Mouse (Mus musculus) gastrocnemius, adult 18-20 months (tissue): ENCODE measurements around the gene Hdac4. TPM values are rescaled to one million over a fixed set of nuclear protein-coding genes. Genes with fewer than 3 reads are reported as not detected.

Experiments
- DNase-seq: peaks from one replicate; pipeline ENCODE4 v3.0.0; 2021; ENCODE audit warnings: low spot score
- total RNA-seq, 2 experiments: library from RNA; stranded (reverse); gene quantifications; 2 replicates each; pipeline ENCODE4 v1.2.3; 2021

Gene Hdac4
- total RNA-seq, 2 experiments from 2014 or later: 64.7 to 72.5 TPM

- no peak for DNase-seq
Measured at GRCm38 (mm10) chr1:92030541-92030940, 165.0 kb downstream of the Hdac4 start.

GRCm38 (mm10) chr1:92028158-92028557 is 167.3 kb downstream of the Hdac4 start:
- peak; percentile 82 for DNase-seq

DNA sequence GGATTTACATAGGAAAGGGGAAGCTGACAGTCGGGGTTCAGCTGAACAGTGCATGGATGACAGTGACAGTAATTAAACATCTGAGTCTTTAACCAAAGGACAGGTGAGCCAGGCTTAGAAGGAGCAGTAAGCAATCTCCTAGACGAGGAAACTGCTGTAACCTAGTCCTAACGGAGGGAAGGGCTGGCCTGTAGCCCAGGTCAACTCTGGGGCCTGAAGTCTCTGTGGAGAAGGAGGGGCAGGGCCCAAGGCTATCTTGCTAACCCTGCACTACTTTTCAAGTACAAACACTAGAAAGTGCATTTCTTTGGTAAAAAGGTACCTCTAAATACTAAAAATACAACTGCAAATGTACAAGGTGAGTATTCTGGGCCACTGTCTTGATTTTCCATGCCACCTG is 169.1 kb downstream of the Hdac4 start:
- DNase-seq: peak; percentile 50

DNA sequence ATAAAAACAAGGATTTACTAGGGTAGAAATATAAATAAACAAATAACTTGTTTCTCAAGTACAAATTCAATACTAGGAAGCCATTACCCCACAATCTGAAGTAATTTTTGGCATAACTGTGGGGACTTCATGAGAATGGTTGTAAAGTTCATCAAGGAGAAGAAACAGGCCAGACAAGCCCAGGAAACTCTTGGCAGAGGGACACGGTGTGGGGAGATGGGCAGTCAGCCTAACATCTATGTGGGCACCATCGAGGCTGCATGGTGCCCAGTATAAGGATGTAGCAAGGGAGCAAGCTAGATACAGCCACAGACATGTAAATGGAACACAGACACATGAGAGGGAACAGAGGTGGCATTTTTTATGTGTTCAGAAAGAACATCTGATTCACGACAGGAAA is 171.6 kb downstream of the Hdac4 start:
- DNase-seq: no peak

DNA sequence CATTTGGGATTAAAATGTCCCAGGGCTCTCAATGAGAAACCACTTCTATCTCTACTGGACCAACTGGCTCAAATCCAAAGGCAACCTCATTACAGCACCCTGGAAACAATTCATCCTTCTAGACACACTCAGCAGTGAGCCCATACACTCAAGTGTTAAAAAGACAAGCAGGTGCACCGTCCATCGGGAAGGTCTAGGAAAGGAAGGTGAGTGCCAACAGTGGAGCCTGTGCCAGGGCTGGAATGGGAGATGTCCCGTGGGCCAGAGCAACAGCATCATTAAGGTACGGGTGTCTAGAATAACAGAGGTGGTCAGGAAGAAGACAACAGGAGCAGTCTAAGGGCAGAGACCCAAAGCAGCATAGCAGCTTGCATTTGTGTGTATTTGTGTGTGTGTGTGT is 173.5 kb downstream of the Hdac4 start:
- no peak for DNase-seq

DNA sequence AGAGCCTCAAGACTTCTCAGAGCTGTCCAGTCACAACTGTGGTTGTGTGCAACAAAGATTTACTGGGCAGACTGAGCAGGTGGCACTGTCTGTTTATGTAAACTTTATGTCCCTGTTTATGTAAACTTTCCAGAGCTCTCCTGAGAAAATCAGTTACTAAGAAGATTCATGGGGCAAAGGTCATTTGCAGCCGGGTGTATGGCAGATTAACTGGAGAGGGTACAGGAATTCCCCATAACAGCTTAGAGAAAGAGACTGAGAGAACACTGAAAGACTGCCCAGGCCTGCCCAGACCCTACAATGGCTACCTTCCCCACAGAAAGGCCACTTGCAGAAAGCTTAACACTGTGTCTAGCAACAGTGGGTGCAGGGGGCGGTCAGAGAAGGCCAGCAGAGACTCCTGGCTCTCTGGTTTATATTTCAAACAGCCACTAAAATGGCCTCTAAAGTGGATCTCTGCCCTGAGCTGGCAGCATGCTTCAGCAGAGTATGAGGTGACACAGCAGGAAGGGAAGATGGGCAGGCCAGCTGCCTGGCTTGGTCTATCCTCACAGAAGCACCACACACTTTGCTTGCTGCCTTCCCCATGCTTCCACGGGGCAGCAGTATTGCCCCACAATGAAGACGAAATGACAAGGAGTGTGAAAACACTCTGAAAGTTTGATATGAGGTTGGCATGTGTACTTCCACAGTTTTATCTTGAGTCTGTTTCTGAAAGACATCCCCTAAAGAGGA is 179.4 kb downstream of the Hdac4 start:
- peak; percentile 68 for DNase-seq

DNA sequence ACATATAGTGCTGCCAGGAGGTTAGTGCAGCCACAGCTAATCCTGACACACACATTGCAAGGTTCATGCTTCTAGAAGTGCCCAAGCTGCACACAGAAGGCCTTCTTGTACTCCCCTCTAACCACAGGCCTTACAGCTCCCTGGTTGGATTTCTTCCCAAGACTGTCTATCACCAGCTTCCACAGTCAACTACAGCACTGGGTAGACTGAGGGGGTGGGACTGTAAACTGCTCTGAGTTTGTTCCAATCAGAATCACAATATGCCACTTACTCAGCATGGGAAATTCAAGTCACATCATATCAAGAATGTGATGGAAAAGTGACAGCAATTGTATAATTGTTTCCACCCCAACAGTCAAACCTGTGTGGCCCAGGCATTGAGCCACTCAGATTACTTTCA is 180.2 kb downstream of the Hdac4 start:
- DNase-seq: no peak

GRCm38 (mm10) chr1:92014496-92014895 is 181.0 kb downstream of the Hdac4 start:
- peak; percentile 69 for DNase-seq

- DNase-seq: no peak
Measured at GRCm38 (mm10) chr1:92006666-92007065, 188.8 kb downstream of the Hdac4 start.

GRCm38 (mm10) chr1:92005617-92005940 is 189.9 kb downstream of the Hdac4 start:
- no peak for DNase-seq

DNA sequence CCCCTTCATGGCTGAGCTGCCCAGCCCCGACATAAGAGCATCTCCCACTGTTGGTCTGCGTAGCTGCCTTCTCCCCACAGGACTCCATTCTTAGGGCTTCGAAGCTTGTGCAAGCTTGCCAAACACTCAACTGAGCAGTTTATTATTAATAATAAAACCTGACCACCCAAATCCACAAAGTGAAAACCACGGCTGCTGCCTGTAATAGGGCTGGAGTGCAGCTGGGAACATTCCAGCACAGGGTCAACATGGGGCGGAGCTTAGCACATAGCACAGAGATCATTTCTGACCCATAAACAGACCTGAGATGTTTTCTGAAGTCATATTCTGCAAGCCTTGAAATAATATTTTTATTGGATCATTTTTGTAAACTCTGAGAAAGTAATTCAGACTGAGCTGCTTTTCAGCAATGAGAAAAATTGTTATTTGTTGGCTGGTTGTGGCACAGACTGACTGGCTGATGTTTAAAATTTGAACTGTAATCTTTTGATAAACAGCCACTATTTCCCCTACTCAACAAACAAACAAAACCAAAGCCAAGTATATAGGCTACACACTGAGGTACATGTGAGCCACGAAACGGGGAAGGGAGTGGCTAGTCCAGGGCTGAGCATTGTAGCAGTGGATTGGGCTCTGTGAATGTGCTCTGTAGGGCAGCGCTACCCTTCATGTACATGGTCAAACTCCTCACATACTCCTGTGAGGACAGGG is 190.4 kb downstream of the Hdac4 start:
- no peak for DNase-seq

- DNase-seq: no peak
Measured at GRCm38 (mm10) chr1:92004122-92004521, 191.4 kb downstream of the Hdac4 start.

GRCm38 (mm10) chr1:92000226-92000625 is 195.3 kb downstream of the Hdac4 start:
- DNase-seq: no peak

- no peak for DNase-seq
Measured at GRCm38 (mm10) chr1:91993658-91994165, 201.8 kb downstream of the Hdac4 start.

DNA sequence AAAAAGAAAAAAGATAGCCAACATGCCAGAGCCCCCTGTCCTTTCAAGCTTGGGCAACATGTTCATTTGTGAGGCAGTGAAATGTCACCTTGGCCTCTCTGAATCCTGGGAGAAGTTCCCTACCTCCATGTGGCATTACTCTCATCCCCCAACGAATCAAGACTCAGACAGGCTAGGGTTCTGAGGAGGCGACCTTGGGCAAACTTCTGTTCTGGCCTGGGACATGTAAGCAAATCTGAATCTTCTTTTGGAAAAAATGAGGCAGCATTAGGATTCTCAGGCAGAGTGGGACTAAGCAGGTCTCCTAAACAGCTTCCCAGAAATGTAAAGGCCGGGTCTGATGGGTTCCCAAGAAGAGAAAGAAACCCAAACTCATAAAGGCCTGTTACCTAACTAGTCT is 202.8 kb downstream of the Hdac4 start:
- no peak for DNase-seq

GRCm38 (mm10) chr1:91991597-91991996 is 203.9 kb downstream of the Hdac4 start:
- no peak for DNase-seq

GRCm38 (mm10) chr1:91990852-91991251 is 204.6 kb downstream of the Hdac4 start:
- no peak for DNase-seq

GRCm38 (mm10) chr1:91988866-91989265 is 206.6 kb downstream of the Hdac4 start:
- no peak for DNase-seq

GRCm38 (mm10) chr1:91987431-91987830 is 208.1 kb downstream of the Hdac4 start:
- DNase-seq: peak; percentile 60

DNA sequence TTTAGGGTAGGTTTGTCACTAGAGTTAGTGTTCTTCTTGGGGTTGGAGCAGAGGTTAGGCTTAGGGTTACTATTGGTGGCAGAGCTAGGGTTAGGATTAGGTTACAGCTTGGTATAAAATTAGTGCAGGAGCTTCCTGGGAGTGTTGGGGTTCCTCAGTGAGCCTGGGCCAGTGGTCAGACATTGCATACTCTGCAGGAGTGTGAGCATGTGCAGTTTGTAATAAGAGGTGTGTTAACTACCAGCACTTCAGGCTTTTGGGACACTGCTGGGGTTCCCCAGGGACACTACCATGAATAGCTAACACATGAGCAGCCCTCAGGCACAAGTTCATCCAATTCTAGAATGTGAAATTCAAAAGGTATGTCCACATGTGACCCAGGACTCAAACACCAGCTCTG is 209.7 kb downstream of the Hdac4 start:
- peak; percentile 51 for DNase-seq

DNA sequence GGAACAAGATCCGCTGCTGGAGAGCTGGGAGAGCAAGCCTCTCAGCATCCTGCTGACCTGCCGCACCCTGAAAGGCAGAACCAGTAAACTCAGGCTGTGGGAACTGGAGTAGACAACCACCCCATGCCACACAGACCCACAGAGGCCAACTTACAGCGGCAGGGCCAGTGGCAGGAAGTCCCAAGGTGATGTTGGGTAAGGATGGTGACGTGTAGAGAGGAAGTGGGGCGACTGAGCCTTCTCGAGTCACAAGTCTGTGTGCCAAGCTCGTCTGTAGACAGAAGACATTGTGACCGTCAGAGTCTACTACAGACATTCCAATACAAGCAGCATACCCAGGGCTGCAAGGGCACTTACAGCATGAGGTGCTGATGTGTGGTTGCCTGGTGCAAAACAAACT is 211.0 kb downstream of the Hdac4 start:
- no peak for DNase-seq

DNA sequence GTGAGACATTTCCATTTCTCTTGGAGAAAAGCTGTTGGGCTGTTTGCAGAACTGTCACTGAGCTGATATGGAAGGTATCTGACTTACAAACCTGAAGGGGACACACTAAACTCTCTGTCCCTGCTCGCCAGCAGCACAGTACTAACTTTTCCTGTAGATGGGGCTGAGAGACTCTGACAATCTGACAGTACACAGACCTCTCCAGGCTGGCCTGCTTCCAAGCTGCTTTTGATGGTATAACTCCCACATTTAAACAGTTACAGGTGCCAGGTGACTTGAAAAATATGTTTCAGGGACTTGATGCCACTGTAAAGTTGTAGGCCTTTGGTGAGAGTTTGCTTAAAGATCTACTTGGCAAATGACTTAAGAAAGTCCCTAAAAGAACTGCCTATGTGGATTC is 214.1 kb downstream of the Hdac4 start:
- no peak for DNase-seq

DNA sequence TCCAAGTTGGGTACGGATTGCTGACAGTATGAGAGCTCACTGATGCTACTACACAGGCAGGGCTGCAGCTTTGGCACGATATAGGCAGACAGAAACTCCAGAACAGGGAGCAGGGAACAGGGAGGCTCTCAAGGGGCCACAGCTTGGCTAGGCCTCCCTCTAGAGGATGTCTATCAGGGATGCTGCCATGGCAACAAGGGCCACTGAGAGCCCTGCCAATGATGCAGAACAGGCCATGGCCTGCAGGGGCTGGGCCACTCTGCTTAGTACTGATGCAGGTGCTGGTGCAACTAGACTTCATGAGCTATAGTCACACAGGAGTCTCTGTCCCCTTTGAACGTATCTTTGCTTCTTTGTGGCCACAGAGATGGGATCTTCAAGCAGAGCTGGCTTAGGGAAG is 217.1 kb downstream of the Hdac4 start:
- peak; percentile 26 for DNase-seq
